Mouse (Mus musculus) forebrain, embryonic 16.5 days (tissue): ENCODE results near the gene Akap8. TPM values are rescaled to one million over a fixed set of nuclear protein-coding genes. Genes with fewer than 3 reads are reported as not detected.

ENCODE experiments used
- ATAC-seq: fragments of 200-750 bp; cut with Nextera tagmentation; 2 replicates; pipeline ENCODE4 v1.8.0; 2017; ENCODE audit warnings: mild to moderate bottlenecking, moderate library complexity
- H3K27ac ChIP-seq: fragments of 300-500 bp; sonication (generic); 2 replicates; pipeline ENCODE4 v1.5.1; 2014; ENCODE audit warnings: low read length, control low read depth
- H3K27me3 ChIP-seq: fragments of 300-500 bp; sonication (generic); replicated peaks from 2 replicates; pipeline ENCODE4 v1.6.1; 2014; ENCODE audit warnings: low read length; ENCODE audit not compliant: control insufficient read depth, insufficient read depth
- H3K36me3 ChIP-seq: fragments of 300-500 bp; sonication (generic); 2 replicates; pipeline ENCODE4 v1.6.1; 2014; ENCODE audit not compliant: control insufficient read depth, insufficient read depth
- H3K4me1 ChIP-seq: fragments of 300-500 bp; sonication (generic); replicated peaks from 2 replicates; pipeline ENCODE4 v1.6.1; 2014; ENCODE audit warnings: low read length; ENCODE audit not compliant: control insufficient read depth, insufficient read depth
- H3K4me2 ChIP-seq: fragments of 300-500 bp; sonication (generic); 2 replicates; pipeline ENCODE4 v1.6.1; 2014; ENCODE audit warnings: mild to moderate bottlenecking, low read length, control low read depth
- H3K4me3 ChIP-seq: fragments of 300-500 bp; sonication (generic); replicated peaks from 2 replicates; pipeline ENCODE4 v1.5.1; 2014; ENCODE audit warnings: mild to moderate bottlenecking, low read length, control low read depth
- H3K9ac ChIP-seq: fragments of 300-500 bp; sonication (generic); replicated peaks from 2 replicates; pipeline ENCODE4 v1.6.1; 2014; ENCODE audit warnings: low read depth, low read length, control low read depth
- H3K9me3 ChIP-seq: fragments of 300-500 bp; sonication (generic); 2 replicates; pipeline ENCODE4 v1.6.1; 2016; ENCODE audit warnings: low read length; ENCODE audit not compliant: control insufficient read depth
- WGBS: fragments of 180-500 bp; shearing (Covaris S2); extraction: QIAGEN DNeasy Blood & Tissue Kit; methylation state at CpG from one replicate; pipeline ENCODE4 v1.1.7; 2014; 5-methylcytosine and 5-hydroxymethylcytosine counted together
- polyA plus RNA-seq: library from polyadenylated mRNA; unstranded; fragments of >200 nt; fragmentation: Nextera tagmentation; extraction: Ambion mirVana; gene quantifications from 2 replicates; pipeline ENCODE4 v1.2.1, GENCODE M21; 2015

Akap8 gene
- 112 and 123 TPM in 2 replicates for polyA plus RNA-seq

DNA sequence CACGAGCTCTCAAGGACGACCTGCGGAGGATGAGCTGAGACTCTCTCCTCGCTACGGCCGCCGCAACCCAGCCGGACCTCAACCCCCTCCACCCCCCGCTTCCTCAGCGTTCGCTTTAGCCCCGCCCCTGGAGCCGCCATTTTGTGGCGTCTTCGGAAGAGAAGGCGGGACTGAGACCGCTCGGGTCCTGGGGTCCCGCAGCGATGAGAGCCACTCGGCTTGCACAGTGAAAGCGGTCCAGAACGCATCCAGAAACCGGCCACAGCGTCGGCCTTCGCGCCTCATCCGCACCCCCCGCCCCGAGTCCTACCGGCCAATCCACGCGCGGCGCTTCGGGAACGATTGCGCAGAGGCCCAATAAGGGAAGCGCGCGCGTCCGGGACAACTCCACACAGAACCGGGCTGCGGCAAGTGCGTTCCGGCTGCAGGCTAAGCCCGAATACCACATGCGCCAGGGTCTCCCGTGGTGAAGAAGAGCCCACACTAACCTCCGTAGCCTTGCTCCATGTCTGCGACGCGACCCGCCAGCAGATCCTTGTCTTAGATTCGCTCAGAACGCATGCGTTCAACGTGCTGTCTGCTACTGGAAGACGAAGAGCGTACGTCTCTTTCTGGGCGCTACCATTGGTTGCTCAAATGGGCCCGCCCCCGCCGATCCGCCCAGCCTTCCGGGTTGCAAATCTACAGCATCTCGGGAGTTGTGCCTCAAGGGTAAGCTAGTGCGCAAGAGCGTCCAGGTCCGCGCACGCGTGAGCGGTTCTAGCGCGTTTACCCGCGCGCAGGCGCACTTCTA is at the start of gene Akap8:
TSS of gene Akap8 (minus strand) at position 642 of the 793 bp plus-strand sequence.
- WGBS = under 1% methylated on average over 82 of the region's 83 CpGs
- Histone ChIP-seq H3K27me3 (no peaks in the 10 kb centered on the region), H3K9me3 (no peaks in the 10 kb centered on the region), H3K27ac (peak within 1 kb of the TSS; percentile 95), H3K4me1 (peaks cover 22% of the 10 kb centered on the region), H3K4me2 (peak within 1 kb of the TSS; percentile 83), H3K4me3 (peak within 1 kb of the TSS; percentile 93), H3K9ac (peak within 1 kb of the TSS; percentile 91), H3K36me3 (peaks cover 17% of the 10 kb centered on the region)
- ATAC-seq = peak; percentile 99

DNA sequence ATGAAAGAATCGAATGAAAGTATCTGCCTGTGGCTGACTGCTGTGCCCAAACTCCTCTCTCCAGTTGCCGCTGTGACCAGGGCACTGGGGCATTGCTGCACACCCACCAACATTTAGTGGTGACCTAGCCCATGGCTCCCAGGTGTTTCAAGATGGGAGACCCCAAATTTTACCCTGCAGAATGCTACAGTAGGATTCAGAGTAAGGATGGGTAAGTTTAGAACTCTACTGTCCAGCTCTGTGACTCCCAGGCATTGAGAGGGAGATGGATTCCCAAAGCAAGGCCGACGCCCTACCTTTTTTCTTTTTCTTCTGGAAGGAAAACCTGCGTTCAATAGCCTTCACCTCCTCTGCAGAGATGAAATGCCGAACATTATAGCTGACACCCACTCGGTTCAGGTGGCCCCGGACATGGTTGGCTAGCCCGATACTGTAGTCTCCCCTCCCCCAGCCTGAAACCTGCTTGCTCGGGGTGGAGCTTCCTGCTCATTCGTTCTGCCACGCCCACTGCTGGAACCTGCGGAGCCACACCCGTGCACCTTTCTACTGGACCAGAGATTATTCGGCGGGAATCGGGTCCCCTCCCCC is 48.0 kb upstream of the Akap8 start:
- H3K9ac ChIP-seq = no peak overlapping the region
- WGBS = 16% methylated on average over 12 of the region's 17 CpGs
- no peak overlapping the region for H3K27ac ChIP-seq
- H3K4me1 ChIP-seq = peaks cover 6% of the 10 kb centered on the region
- 0 out of 2 replicates have a peak overlapping the region, but pooled peaks have one; percentile 17 for H3K4me3 ChIP-seq
- peak overlapping the region; percentile 40 for H3K4me2 ChIP-seq
- no peak for ATAC-seq
- no peaks in the 10 kb centered on the region for H3K27me3 ChIP-seq
- peaks cover 5% of the 10 kb centered on the region; the same call in 1 of the 2 replicates for H3K36me3 ChIP-seq
- H3K9me3 ChIP-seq = no peaks in the 10 kb centered on the region

DNA sequence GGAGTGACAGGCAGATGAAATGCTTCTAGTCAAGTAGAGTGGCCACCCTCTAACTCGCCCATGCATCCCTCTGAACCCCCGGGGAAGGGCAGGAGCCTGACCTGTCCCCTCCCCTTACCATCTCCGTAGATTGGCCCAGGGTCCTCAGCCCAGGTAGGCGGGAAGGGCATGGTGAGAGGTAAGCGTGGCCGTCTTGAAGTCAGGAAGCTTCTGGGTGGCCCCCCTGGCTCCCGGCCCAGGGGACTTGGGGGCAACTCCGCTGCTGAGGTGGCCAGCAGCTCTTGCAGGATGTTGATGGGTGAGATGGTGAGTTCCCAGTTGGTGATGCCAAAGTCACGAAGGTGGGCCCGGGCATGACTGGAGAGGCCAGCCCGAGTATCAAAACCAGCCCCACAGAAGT is 46.7 kb upstream of the Akap8 start:
- H3K4me1 ChIP-seq = peaks cover 15% of the 10 kb centered on the region
- no peak overlapping the region for H3K27ac ChIP-seq
- 91% methylated on average over 11 of the region's 11 CpGs for WGBS
- no peak for ATAC-seq
- no peak overlapping the region for H3K4me3 ChIP-seq
- H3K9ac ChIP-seq = no peak overlapping the region
- H3K36me3 ChIP-seq = peaks cover 5% of the 10 kb centered on the region; the same call in 1 of the 2 replicates
- H3K9me3 ChIP-seq = no peaks in the 10 kb centered on the region
- no peak overlapping the region for H3K4me2 ChIP-seq
- no peaks in the 10 kb centered on the region for H3K27me3 ChIP-seq

DNA sequence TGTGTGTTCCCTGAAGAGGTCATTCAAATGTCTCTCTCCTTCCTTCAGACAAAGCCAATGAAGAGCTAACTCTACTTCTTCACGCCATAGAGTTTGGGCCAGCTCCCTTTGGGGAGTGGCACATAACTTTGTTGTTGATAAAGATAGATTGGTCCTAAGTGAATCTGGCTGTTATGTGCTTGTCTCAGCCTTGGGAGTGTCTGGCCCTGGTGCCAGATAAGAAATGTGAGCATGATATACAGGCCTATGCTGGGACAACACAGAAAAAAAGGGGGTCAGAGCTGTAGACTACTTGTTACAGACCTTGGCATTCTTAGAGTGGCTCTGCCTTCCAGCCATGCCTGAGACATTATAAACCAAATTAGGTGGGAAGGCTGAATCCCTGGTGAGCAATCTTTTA is 44.3 kb upstream of the Akap8 start:
- no peak overlapping the region for H3K4me2 ChIP-seq
- H3K36me3 ChIP-seq = peaks cover 17% of the 10 kb centered on the region
- 85% methylated on average over 1 of the region's 1 CpGs for WGBS

DNA sequence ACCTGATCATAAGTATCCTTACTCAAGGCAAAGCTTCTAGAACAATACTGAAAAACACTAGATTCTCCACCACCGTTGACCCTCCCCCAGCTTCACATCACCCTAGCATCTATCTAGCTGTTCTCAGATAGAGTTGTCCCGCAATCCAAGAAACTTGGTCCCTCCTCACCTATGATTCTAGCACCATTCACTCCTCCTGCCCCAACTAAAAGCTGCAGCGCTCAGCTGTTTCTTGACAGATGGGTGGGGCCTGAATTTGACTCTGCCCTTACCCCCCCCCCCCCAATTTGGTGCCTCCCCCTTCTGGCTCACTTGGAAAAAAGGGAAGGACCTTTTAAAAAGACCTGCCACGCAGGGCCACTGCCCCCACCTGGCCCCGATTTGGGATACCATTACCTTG is 43.8 kb upstream of the Akap8 start:
- Histone ChIP-seq H3K4me2 (peak overlapping the region; percentile 51), H3K4me1 (peaks cover 20% of the 10 kb centered on the region), H3K27me3 (no peaks in the 10 kb centered on the region), H3K9me3 (no peaks in the 10 kb centered on the region), H3K4me3 (peak overlapping the region; percentile 93), H3K36me3 (peaks cover 18% of the 10 kb centered on the region), H3K27ac (peak overlapping the region; percentile 69), H3K9ac (no peak overlapping the region; the same call in 1 of the 2 replicates)
- peak; percentile 24 for ATAC-seq
- WGBS = 63% methylated on average over 5 of the region's 5 CpGs

More for the DNA sequence above, 44.3 kb upstream of the Akap8 start:
- H3K4me3 ChIP-seq = no peak overlapping the region
- H3K9ac ChIP-seq = no peak overlapping the region
- H3K4me1 ChIP-seq = peaks cover 20% of the 10 kb centered on the region
- no peaks in the 10 kb centered on the region for H3K9me3 ChIP-seq
- no peaks in the 10 kb centered on the region for H3K27me3 ChIP-seq
- no peak overlapping the region for H3K27ac ChIP-seq
- ATAC-seq = no peak

DNA sequence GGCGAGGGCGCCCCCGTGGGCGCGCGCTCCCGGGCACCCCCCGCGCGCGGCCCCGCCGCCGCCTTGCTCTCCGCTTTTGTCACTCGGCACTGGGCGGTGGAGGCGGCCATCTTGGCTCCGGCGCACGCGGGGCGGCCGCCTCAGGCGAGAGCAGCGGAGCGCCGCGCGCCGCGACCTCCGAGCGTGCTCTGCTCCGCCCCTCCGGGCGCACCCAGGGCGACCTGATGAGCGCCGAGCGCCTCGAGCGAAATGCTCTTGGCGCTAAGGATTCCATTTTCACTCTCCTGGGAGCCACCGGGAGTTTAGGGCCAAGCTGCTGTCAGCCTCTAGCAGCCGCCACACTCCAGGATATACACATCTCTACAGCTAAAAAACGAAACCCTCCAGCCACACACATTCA is 43.3 kb upstream of the Akap8 start:
- Histone ChIP-seq H3K27ac (peak overlapping the region; percentile 69), H3K4me2 (peak overlapping the region; percentile 51), H3K36me3 (peaks cover 23% of the 10 kb centered on the region), H3K9ac (peak overlapping the region; percentile 93), H3K4me3 (peak overlapping the region; percentile 93), H3K4me1 (peaks cover 20% of the 10 kb centered on the region), H3K27me3 (no peaks in the 10 kb centered on the region), H3K9me3 (no peaks in the 10 kb centered on the region)
- WGBS = under 1% methylated on average over 36 of the region's 47 CpGs
- peak; percentile 97 for ATAC-seq

DNA sequence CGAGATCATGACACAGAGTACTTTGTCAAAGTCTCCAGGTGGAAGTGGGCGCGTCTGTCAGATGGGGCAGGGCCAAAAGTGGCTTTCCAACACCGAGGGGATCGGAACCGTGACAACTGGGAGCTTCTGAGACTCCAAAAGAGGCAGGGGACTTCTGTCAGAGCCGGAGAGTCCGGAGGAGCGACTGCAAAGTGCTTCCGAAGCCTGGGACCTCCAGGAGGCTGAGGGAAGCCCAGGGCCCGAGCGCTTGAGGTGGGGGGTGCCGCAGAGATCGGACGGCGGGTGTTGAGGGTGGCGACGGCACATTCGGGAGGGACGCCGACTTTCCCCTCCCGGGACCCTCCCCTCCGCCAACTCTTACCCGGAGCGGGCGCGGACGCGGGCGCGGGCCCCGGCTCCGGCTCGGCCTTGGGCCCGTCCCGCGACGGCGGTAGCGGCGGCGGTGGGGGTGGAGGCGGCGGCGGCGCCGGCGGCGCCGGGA is 42.8 kb upstream of the Akap8 start:
- ATAC-seq = peak; percentile 59
- H3K27me3 ChIP-seq = no peaks in the 10 kb centered on the region
- H3K4me2 ChIP-seq = peak overlapping the region; percentile 95
- peak overlapping the region; percentile 93 for H3K9ac ChIP-seq
- peaks cover 20% of the 10 kb centered on the region for H3K4me1 ChIP-seq
- WGBS = 0% methylated on average over 43 of the region's 50 CpGs
- H3K9me3 ChIP-seq = no peaks in the 10 kb centered on the region
- peaks cover 28% of the 10 kb centered on the region for H3K36me3 ChIP-seq
- H3K4me3 ChIP-seq = peak overlapping the region; percentile 93
- peak overlapping the region; percentile 69 for H3K27ac ChIP-seq

DNA sequence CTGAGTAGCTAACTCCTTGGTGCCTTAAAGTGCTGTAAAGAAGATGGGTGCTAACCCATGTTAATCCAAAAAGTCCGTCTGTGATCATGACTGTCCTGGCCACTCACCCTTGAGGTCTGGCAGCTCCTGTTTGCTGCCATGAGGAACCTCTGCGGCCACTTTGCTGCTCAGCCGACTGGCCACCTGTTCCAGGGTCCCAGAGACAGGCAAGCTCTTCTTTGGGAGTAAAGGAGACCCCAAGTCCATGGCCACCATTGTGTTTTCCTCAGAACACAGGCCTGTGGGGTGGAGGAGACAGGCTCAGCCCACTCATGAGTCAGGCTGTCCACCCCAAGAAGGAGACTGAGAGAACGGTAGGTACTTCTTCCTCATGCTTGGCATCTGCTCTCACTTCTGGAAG is 41.6 kb upstream of the Akap8 start:
- Histone ChIP-seq H3K36me3 (peaks cover 37% of the 10 kb centered on the region), H3K9ac (no peak overlapping the region), H3K9me3 (no peaks in the 10 kb centered on the region), H3K4me1 (peaks cover 20% of the 10 kb centered on the region), H3K27me3 (no peaks in the 10 kb centered on the region), H3K4me2 (peak overlapping the region; percentile 95), H3K4me3 (no peak overlapping the region), H3K27ac (no peak overlapping the region)
- no peak for ATAC-seq
- 81% methylated on average over 4 of the region's 4 CpGs for WGBS

DNA sequence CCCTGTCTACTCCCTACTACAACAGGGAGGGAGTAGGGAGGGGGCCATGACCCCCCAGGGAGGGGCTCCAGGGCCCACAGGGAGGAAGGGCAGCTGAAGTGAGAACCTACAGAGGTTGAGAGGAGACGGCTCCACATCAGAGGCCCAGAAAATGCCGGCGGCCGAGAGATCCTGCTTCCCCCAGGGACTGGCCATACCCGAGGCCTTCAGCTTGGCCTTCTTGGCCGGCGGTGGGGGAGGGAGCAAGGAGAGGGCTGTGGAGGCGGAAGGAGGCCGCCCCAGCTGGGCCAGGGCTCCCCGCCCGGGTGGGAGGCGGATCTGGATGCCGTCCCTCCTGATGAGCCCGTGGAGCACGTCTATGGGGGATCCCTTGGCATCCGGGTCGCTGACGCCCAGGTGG is 38.9 kb upstream of the Akap8 start:
- no peak for ATAC-seq
- H3K4me3 ChIP-seq = no peak overlapping the region
- peaks cover 55% of the 10 kb centered on the region for H3K36me3 ChIP-seq
- no peaks in the 10 kb centered on the region for H3K9me3 ChIP-seq
- no peak overlapping the region for H3K4me2 ChIP-seq
- H3K27ac ChIP-seq = no peak overlapping the region
- H3K4me1 ChIP-seq = peaks cover 19% of the 10 kb centered on the region
- H3K9ac ChIP-seq = no peak overlapping the region
- no peaks in the 10 kb centered on the region for H3K27me3 ChIP-seq
- WGBS = 84% methylated on average over 18 of the region's 18 CpGs
